Mouse (Mus musculus) kidney, postnatal 4 days (tissue): Measurements from ENCODE around the gene Tob1.

Experiments used
- DNase-seq, 2 experiments: peaks; one replicate each; pipeline ENCODE4 v3.0.0; 2021; ENCODE audit warnings: mixed read lengths in 2 of 2

The Tob1 gene

GRCm38 (mm10) chr11:94198405-94199146, 12.7 kb upstream of the Tob1 start:
- DNase-seq: no peak

- DNase-seq: no peak
Observed at GRCm38 (mm10) chr11:94199771-94200170, 11.5 kb upstream of the Tob1 start.

- DNase-seq: no peak
Observed at GRCm38 (mm10) chr11:94200422-94200821, 10.8 kb upstream of the Tob1 start.

- no peak for DNase-seq
Observed at GRCm38 (mm10) chr11:94202106-94202505, 9.1 kb upstream of the Tob1 start.

GRCm38 (mm10) chr11:94203066-94203465, 8.2 kb upstream of the Tob1 start:
- no peak for DNase-seq

- DNase-seq: no peak
Observed at GRCm38 (mm10) chr11:94206398-94207114, 4.7 kb upstream of the Tob1 start.

GRCm38 (mm10) chr11:94208811-94209675, 2.2 kb upstream of the Tob1 start:
- no peak for DNase-seq

GRCm38 (mm10) chr11:94209695-94210131, 1.5 kb upstream of the Tob1 start:
- no peak for DNase-seq

- DNase-seq: peak; percentile 90 to 94
Observed at GRCm38 (mm10) chr11:94210191-94211086, 815 bp upstream of the Tob1 start.

GRCm38 (mm10) chr11:94211651-94212488, 616 bp downstream of the Tob1 start:
- DNase-seq: peak; percentile 80 to 87

- no peak for DNase-seq
Observed at GRCm38 (mm10) chr11:94212489-94212836, 1.2 kb downstream of the Tob1 start.

GRCm38 (mm10) chr11:94212997-94213396, 1.7 kb downstream of the Tob1 start:
- no peak for DNase-seq

GRCm38 (mm10) chr11:94213735-94214594, 2.7 kb downstream of the Tob1 start:
- DNase-seq: peak; percentile 36 to 42

- no peak for DNase-seq
Observed at GRCm38 (mm10) chr11:94215581-94215980, 4.3 kb downstream of the Tob1 start.

GRCm38 (mm10) chr11:94216247-94216646, 5.0 kb downstream of the Tob1 start:
- DNase-seq: no peak

- DNase-seq: no peak
Observed at GRCm38 (mm10) chr11:94221257-94221656, 10.0 kb downstream of the Tob1 start.

GRCm38 (mm10) chr11:94223531-94223930, 12.3 kb downstream of the Tob1 start:
- DNase-seq: no peak

GRCm38 (mm10) chr11:94225985-94226384, 14.7 kb downstream of the Tob1 start:
- DNase-seq: peak; percentile 54 to 70

- no peak for DNase-seq
Observed at GRCm38 (mm10) chr11:94228416-94228815, 17.2 kb downstream of the Tob1 start.
